Mouse (Mus musculus) c-Kit-negative CD71-positive TER-119-positive erythroid progenitor cells, embryonic 14.5 days (primary cell): ENCODE measurements around the gene Prss30.
"Not testable (repeated sequence)": the region's sequence is repeated elsewhere in the genome, so short reads cannot be mapped to it uniquely, and the experiment has no call there.

Source experiments
- DNase-seq: peaks from one replicate; pipeline ENCODE4 v3.0.0-alpha.2; 2013; ENCODE audit warnings: low read depth, low spot score

The Prss30 gene

DNA sequence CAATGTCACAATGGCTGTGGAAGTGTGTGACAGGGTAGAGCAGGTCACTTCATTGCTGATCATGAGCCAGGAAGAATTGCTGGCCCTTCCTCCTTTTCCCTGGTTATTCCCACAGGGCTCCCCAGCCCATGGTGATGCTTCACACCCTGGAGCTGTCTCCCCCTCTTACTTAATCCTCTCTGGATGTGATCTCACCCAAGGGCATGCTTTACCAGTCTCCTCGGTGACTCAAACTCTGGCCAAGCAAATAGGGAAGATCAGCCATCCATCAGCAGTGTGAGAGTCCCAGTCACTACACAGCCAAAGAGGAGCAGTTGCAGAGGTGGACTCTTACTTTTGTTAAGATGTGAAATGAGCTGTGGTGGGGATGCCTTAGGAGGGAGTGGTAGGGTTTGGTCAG, 4.6 kb upstream of the Prss30 start:
- no peak for DNase-seq

DNA sequence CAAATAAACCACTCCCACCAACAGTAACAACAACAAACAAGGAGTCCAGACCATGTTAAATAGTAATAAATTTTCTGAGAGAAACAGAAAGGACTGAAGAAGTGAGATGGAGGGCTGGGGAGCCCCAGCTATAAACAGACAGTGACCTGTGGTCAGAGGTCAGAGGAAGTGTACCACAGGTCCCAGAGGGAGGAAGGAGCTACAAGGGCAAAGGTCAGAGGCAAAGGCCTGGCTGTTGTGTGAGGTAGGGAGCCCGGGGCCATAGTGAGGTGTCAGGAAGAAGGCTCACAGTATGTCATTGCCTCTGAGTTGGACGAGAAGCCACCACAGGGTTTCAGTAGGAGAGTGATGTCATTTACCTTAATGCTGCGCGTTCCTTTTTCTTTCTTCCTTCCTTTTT, 2.5 kb upstream of the Prss30 start:
- DNase-seq = no peak

DNA sequence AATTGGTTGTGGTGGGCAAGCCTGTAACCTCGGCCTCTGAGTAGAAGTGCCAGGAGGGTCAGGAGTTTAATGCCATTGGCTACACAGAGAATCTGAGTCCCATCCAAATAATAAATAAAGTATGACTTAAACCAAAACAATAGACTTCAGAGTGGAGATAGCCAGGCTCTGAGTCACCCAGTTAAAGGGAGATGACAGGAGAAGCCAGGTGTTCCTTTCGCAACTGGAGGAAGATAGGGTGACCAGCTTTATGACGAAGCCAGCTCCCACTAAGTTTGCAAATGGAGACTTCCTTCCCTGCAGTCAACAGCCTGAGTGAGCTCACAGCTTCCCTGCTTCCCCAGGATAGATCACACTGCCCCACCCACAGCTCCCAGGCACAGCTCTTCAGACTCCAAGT, 895 bp downstream of the Prss30 start:
- no peak for DNase-seq

DNA sequence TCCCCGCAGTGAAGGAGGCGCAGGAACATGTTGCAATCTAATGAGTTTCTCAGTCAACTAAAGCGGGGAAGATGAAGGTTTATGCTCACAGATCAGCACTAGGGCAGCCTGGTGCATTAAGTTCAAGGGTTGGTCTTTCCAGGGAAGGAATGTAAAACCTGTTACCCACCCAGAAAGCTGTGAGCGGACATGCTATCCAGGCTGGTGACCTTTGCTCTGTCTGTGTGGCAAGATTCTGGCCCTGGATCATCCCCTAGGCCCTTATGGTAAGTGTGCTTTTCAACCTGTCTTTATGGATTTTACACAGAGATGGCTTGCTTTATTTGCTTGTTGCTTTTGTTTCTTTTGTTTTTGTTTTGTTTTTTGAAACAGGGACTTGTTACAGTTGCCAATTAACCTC, 3.7 kb downstream of the Prss30 start:
- no peak for DNase-seq

DNA sequence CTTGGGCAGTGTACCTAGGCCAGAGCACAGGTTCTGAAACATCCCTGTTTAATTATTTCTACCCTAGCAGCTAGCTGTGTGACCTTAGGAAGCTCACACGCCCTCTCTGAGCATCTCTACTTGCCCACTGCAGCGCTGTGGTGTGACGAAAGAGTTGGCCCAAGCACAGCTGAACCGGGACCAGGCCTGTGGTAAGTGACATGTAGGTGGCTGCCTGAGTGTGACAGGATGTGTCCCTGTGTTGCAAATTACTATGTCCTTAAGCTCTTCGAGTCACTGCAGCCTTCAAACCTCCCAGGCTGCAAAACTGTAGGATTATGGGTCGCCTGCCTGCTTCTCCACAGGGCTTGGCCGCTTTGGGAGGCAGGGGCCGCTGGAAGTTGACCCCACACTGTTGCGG, 9.1 kb downstream of the Prss30 start:
- DNase-seq = no peak

DNA sequence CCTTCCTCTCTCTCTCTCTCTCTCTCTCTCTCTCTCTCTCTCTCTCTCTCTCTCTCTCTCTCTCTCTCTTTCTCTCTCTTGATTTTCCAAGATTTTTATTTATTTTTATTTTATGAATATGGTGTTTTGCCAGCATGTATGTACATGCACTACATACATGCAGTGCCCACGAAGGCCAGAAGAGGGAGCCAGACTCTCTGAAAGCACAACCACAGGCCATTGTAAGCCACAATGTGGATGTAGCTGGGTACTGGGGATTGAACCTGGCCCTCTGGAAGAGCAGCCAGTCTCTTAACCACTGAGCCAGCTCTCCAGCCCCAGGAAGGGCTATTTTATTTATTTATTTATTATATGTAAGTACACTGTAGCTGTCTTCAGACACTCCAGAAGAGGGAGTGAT, 11.1 kb downstream of the Prss30 start:
- peak; percentile 42 for DNase-seq

DNA sequence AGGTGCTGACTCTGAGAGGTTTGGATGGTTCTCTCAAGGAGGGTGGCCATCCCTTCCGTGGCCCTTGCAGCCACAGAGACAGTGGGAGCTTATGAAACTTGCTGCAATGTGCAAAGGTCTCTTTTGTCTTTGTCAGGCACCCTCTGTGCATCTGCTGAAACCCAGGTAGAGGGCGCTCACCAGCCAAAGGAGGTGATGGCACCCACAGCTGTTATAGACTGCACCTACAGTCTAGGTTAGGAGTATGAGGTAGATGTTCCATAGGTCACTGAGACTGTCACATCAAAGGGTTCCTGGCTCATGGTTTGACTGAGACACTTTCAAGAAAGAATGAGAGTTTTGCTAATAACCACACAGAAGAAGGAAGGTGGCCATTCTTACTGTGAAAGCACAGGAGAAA, 11.6 kb downstream of the Prss30 start:
- no peak for DNase-seq

DNA sequence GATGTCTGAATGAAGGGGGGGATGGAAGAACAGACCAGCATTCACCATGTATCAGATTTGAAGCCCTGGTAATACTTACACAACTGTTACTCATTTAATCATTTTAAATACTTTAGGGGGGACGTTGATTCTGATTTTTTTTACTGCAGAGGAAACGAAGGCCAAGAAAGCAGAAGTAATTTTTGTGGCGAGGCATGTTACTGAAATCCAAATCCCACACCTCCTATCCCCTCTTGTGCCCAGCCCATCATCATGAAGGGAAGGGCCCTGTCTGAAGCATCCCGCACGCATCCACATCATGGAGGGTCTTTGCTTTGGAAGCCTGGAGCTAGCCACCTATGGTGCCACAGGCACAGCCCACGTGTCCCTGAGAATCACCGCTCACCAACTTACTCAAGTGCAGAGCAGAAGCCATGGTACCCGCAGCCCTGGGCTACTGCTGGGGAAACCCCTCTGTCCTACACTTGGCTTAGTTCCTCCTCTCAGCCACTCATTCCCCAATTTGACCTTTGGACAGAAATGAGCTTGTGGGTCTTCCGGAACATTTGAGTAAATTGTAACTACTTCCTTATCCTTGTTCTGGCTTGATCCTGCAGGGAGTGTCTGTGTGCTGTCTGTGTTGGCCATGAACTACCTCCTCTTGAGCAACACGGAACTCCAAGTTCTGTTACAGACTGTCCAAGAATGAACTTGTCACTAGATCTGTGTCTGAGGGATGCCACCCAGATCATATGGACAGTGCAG, 13.5 kb downstream of the Prss30 start:
- DNase-seq = no peak

DNA sequence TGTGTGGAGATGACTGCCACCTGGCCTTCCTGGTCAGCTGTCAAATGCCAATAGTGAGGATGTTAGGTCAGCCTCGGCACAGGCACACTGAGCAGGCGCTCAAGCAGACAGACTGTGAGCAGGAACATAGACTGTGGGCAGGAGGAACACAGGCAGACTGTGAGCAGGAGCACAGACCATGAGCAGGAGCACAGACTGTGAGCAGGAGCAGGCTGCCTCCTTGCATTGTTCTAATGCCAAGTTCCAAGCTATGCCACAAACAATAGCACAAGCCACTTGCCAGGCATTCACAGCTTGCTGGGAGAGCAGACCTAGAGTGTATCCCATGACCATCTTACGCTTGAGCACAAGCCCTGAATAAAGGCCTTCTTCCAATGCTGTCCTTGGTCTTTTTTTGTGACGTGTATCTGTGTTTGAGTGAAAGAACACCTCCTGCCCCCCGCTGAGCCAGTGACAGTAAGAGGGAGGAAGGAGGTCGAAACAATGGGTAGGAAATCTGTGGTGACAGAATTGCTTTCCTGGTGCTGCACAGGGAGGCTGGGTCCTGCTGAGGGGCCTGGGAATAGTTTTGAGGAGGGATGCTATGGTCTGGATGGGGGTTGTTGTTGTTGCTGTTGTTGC, 14.5 kb downstream of the Prss30 start:
- DNase-seq = no peak

DNA sequence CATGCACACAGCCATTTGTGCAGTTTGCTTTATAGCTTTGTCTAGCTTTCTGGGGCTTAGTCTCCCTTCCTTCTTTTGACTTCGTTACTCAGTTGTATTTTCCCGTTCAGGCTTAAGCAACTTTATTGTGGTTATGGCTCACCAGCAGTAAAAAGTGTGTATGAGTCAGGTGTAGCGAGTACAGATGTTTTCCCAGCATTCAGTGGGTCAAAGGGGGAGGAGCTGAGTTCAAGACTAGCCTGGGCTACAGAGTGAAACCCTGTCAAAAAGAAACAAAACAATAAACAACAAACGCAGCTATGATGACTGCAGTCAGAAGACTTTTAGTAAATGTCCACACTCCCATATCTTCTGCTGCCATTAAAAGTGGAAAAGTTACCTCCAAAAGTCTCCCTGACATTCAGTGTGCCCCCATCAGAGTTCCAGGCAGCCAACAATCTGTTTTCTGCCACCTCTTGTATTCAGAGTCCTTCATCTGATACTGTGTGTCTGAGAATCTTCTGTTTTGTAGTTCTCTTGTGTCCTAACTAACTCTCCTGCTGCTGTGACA, 18.7 kb downstream of the Prss30 start:
- DNase-seq = no peak

DNA sequence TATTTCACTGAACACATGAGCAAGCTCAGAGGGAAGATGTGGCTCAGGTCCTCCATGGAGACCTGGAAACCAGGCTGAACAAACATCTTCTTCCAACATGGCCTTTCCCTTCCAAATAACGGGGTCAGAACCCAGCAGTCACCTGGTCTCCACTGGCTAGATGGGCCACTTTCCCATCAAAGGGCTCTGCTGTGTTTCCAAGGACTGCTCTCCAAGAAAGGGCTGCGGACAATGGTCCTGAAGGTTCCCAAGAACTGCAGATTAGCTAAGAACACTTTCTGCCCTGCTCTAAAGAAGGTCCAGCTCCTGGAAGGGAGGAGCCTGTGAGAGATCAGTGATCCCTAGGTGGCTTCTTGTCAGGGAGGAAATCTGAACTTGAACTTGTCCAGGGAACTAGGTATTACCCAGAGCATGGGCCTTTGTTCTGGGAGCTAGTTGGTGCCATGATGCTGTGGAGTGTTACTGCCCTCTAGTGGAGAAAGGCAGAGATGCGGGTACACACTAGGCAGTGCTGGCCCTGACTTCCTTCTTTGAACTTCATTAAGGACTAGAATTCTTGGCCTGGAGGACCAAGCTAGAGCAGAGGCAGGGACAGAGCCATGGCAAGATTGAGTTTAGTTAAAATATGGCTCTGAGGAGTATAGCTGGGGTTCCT, 20.2 kb downstream of the Prss30 start:
- peak; percentile 31 for DNase-seq

DNA sequence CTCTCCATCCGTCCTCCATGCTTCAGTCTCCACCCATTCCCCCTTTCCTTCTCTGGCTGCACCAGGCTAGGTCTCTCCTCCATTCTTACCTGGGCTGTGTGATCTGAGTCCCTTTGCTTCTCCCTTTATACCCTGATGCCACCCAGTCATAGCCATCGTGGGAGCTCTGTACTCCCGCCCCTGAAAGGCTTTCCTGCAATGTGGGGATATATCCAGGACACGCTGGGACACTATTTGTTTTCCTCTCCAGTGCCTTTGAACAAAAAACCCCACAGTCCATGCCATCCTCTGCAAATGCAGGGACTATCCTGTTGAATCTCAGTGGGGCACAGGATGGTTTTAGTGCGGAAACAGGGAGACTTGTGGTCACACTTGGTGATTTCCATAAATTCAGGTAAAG, 25.2 kb downstream of the Prss30 start, which contains the start of gene Sbpl:
Gene Sbpl, minus strand, starts transcription at position 101 of the 400 bp plus-strand sequence.
- DNase-seq = no peak

DNA sequence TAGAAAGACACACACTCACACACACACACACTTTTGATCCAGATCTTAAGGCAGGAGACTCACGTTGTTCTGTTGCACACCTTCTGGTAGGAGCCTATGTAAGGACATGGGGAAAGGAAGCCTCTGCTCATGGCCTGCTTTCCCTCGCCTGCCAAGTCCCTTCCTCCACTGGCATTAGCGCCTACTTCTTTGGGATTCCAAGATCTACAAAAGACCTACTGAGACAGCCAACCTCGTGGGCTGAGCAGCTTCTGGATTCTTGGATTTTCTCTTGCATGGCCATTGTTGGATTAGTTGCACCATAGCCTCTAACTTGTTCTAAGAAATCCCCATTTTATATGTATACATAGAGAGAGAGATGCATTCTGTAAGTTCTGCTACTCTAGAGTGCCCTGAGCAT, 29.5 kb downstream of the Prss30 start:
- not testable (repeated sequence) for DNase-seq

DNA sequence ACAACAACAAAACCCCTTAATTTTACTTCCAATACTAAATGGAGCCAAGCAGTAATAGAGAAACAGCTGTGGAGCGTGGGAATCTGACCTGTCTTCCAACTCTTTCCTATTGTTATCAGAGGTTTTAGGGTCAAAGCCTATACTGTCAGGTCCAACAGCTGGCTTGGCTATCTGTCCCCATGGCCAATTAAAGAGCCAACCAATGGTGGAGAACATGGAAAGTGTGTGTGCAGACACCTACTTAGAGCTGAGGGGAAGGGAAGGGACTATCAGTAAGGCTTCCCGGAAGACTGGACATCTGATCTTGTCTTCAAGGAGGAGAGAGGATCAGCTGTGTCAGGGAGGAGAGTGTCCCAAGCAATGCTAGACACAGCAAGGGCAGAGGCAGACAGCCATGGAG, 31.3 kb downstream of the Prss30 start:
- no peak for DNase-seq

DNA sequence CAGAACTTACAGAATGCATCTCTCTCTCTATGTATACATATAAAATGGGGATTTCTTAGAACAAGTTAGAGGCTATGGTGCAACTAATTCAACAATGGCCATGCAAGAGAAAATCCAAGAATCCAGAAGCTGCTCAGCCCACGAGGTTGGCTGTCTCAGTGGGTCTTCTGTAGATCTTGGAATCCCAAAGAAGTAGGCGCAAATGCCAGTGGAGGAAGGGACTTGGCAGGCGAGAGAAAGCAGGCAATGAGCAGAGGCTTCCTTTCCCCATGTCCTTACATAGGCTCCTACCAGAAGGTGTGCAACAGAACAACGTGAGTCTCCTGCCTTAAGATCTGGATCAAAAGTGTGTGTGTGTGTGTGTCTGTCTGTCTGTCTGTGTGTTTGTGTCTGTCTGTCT, 32.9 kb downstream of the Prss30 start:
- not testable (repeated sequence) for DNase-seq

DNA sequence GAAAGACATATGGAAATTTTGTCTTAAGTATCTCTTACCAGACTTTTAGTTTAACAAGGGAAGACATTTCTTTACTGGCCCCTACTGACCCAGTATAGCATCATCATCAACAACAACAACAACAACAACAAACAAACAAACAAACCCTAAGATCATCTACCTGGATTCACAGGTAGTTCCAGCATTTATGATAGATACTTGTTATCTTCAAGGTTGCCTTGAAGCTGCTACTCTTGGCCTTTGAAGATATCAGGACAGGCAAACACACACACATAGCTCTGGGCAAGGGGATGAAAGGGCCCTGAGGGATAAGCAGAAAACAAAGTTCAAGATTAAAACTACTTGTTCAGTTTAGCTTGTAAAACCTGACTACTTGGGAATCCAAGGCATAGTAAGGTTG, 39.0 kb downstream of the Prss30 start, which contains the start of gene Sbp:
Gene Sbp, plus strand, starts transcription at position 301 of the 400 bp plus-strand sequence.
- no peak for DNase-seq

DNA sequence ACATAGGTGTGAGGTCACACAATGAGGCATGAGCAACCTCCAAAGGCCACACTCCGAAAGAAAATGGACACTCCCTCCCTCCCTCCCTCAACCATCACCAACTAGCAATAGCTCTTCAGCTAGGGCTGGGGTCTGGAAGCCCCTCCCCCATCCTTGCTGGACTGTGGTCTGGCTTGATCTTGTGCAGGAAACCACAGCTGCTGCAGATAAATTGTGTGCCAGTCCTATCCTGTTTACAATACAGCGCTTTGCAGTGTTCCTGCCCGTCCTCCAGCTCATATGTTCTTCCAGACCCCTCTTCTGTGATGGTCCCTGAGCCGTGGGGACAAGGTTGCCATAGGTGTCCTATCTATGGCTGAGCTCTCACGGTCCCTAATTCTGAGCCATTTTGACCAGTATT, 49.2 kb downstream of the Prss30 start:
- DNase-seq = no peak

DNA sequence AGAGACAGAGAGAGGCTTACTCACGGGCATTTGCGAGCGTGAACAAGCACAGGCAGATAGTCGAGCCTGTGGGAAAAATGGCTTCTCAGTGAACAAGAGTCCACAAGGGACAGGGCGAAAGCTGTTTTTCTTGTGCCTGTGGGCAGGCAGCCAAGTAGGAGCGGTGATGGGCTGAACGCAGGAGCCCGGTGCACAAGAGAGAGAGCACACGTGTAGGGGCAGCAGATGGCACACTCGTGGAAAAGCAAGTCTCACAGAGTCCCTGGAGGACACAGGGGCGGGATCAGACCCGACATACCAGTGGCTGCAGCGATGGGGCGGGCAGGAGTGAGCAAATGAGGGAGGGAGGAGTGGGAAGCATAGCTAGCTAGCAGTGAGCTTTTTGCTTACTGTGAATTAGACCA, 55.3 kb downstream of the Prss30 start:
- DNase-seq = peak; percentile 11

DNA sequence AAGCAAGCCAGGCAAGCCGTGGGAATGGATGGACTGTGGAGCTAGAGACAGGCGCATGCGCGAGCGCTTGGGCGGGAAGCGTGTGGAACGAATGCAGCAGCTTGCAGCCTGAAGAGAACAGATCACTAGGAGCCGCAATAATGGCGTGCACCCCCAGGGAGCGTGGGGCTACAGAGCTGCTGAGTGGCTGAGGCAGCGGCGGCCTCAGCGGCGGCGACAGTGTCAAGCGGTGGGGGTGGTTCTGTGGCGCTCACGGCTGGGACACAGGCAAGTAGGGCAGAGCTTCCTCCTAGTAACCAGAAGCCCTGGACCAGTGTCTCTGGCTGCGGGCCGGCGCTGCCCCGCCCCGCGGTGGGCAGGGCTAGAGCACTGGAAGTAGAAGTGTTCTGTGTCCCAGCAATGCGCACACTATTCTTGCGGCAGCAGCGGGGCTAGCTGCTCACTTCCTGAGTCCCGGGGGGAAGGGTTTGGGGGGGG, 55.8 kb downstream of the Prss30 start:
- peak; percentile 61 for DNase-seq
